Mouse (Mus musculus) G1E-ER4 (cell line): ENCODE results near the gene Spsb2. TPM values are rescaled to one million over a fixed set of nuclear protein-coding genes. Genes with fewer than 3 reads are reported as not detected.

Source experiments
- GATA1 ChIP-seq: IDR thresholded peaks from one replicate; pipeline ENCODE4 v1.8.0; 2012; ENCODE audit warnings: low read length, inconsistent platforms
- polyA plus RNA-seq: library from polyadenylated mRNA; stranded (reverse); fragments of >175 nt; gene quantifications from 2 replicates; pipeline ENCODE4 v1.2.3, GENCODE M21; 2012

The Spsb2 gene
- polyA plus RNA-seq, 1 experiment = 11.7 TPM

GRCm38 (mm10) chr6:124811701-124812560, 3.5 kb downstream of the Spsb2 start:
- no peak for TF ChIP-seq GATA1

GRCm38 (mm10) chr6:124812848-124813247, 4.4 kb downstream of the Spsb2 start:
- no peak for TF ChIP-seq GATA1

- TF ChIP-seq GATA1 = no peak
Measured at GRCm38 (mm10) chr6:124813496-124813895, 5.0 kb downstream of the Spsb2 start.

- no peak for TF ChIP-seq GATA1
Measured at GRCm38 (mm10) chr6:124813933-124814332, 5.5 kb downstream of the Spsb2 start, which contains the start of gene Tpi1. Gene Tpi1 (minus strand): TSS chr6:124814296.

- TF ChIP-seq GATA1 = no peak
Measured at GRCm38 (mm10) chr6:124814448-124814847, 6.0 kb downstream of the Spsb2 start.

GRCm38 (mm10) chr6:124814858-124815774, 6.7 kb downstream of the Spsb2 start:
- TF ChIP-seq GATA1 = no peak

GRCm38 (mm10) chr6:124816611-124817010, 8.2 kb downstream of the Spsb2 start:
- TF ChIP-seq GATA1 = no peak

GRCm38 (mm10) chr6:124817125-124817524, 8.7 kb downstream of the Spsb2 start:
- no peak for TF ChIP-seq GATA1

- no peak for TF ChIP-seq GATA1
Measured at GRCm38 (mm10) chr6:124817563-124817962, 9.1 kb downstream of the Spsb2 start.

GRCm38 (mm10) chr6:124817971-124818370, 9.5 kb downstream of the Spsb2 start:
- TF ChIP-seq GATA1 = no peak

GRCm38 (mm10) chr6:124820891-124821290, 12.4 kb downstream of the Spsb2 start:
- TF ChIP-seq GATA1 = no peak

- no peak for TF ChIP-seq GATA1
Measured at GRCm38 (mm10) chr6:124822049-124822448, 13.6 kb downstream of the Spsb2 start.

- TF ChIP-seq GATA1 = no peak
Measured at GRCm38 (mm10) chr6:124828101-124828592, 19.7 kb downstream of the Spsb2 start.

GRCm38 (mm10) chr6:124828868-124829798, 20.7 kb downstream of the Spsb2 start, which contains the start of the genes Usp5 and Cdca3:
Gene Usp5 (minus strand): TSS chr6:124829484.
Gene Cdca3 (plus strand): TSS chr6:124829547.
- TF ChIP-seq GATA1 = no peak

- no peak for TF ChIP-seq GATA1
Measured at GRCm38 (mm10) chr6:124829799-124830700, 21.6 kb downstream of the Spsb2 start.
